Mouse (Mus musculus) hindbrain, embryonic 16.5 days (tissue): Measurements from ENCODE around the gene Zbtb9. TPM values are rescaled to one million over a fixed set of nuclear protein-coding genes. Genes with fewer than 3 reads are reported as not detected.
A peak's percentile ranks its signal among the peaks of the same experiment; 100 is the strongest.

ENCODE experiments used
- ATAC-seq: fragments of 200-750 bp; cut with Nextera tagmentation; 2 replicates; pipeline ENCODE4 v1.8.0; 2017; ENCODE audit warnings: moderate TSS enrichment, moderate library complexity
- H3K27ac ChIP-seq: fragments of 300-500 bp; sonication (generic); 2 replicates; pipeline ENCODE4 v1.5.1; 2014; ENCODE audit warnings: low read depth, mild to moderate bottlenecking, control low read depth, low read length, moderate library complexity
- H3K27me3 ChIP-seq: fragments of 300-500 bp; sonication (generic); replicated peaks from 2 replicates; pipeline ENCODE4 v1.6.1; 2014; ENCODE audit warnings: low read length; ENCODE audit not compliant: control insufficient read depth, insufficient read depth
- H3K36me3 ChIP-seq: fragments of 300-500 bp; sonication (generic); 2 replicates; pipeline ENCODE4 v1.6.1; 2014; ENCODE audit warnings: mild to moderate bottlenecking, low read length, moderate library complexity, mixed read lengths; ENCODE audit not compliant: control insufficient read depth, insufficient read depth
- H3K4me1 ChIP-seq: fragments of 300-500 bp; sonication (generic); 2 replicates; pipeline ENCODE4 v1.6.1; 2014; ENCODE audit warnings: low read depth, low read length; ENCODE audit not compliant: control insufficient read depth, insufficient read depth
- H3K4me2 ChIP-seq: fragments of 300-500 bp; sonication (generic); 2 replicates; pipeline ENCODE4 v1.6.1; 2014; ENCODE audit warnings: mild to moderate bottlenecking, low read length, control low read depth, moderate library complexity
- H3K4me3 ChIP-seq: fragments of 300-500 bp; sonication (generic); 2 replicates; pipeline ENCODE4 v1.5.1; 2014; ENCODE audit warnings: mild to moderate bottlenecking, low read length, control low read depth, moderate library complexity
- H3K9ac ChIP-seq: fragments of 300-500 bp; sonication (generic); 2 replicates; pipeline ENCODE4 v1.6.1; 2014; ENCODE audit warnings: low read depth, mild to moderate bottlenecking, control low read depth, low read length, moderate library complexity
- H3K9me3 ChIP-seq: fragments of 300-500 bp; sonication (generic); 2 replicates; pipeline ENCODE4 v1.6.1; 2014; ENCODE audit warnings: mild to moderate bottlenecking, low read length, moderate library complexity; ENCODE audit not compliant: control insufficient read depth
- WGBS: fragments of 180-500 bp; shearing (Covaris S2); extraction: QIAGEN DNeasy Blood & Tissue Kit; methylation state at CpG from one replicate; pipeline ENCODE4 v1.1.7; 2014; 5-methylcytosine and 5-hydroxymethylcytosine counted together
- polyA plus RNA-seq: library from polyadenylated mRNA; unstranded; fragments of >200 nt; fragmentation: Nextera tagmentation; extraction: Ambion mirVana; gene quantifications from 2 replicates; pipeline ENCODE4 v1.2.1, GENCODE M21; 2015

Zbtb9 gene
- polyA plus RNA-seq, 1 experiment from 2014 or later, result 13.0 TPM

GRCm38 (mm10) chr17:27038335-27039050 is 65.5 kb downstream of the Zbtb9 start:
- H3K4me3 ChIP-seq, result no peak overlapping the region
- ATAC-seq, result no peak
- WGBS, result 47% methylated on average over 18 of the region's 18 CpGs
- no peak overlapping the region for H3K4me2 ChIP-seq
- H3K27ac ChIP-seq, result no peak overlapping the region
- peaks cover 10% of the 10 kb centered on the region for H3K4me1 ChIP-seq
- H3K36me3 ChIP-seq, result no peaks in the 10 kb centered on the region
- no peaks in the 10 kb centered on the region for H3K9me3 ChIP-seq
- peaks cover 2% of the 10 kb centered on the region; the same call in 1 of the 2 replicates for H3K27me3 ChIP-seq
- no peak overlapping the region for H3K9ac ChIP-seq

DNA sequence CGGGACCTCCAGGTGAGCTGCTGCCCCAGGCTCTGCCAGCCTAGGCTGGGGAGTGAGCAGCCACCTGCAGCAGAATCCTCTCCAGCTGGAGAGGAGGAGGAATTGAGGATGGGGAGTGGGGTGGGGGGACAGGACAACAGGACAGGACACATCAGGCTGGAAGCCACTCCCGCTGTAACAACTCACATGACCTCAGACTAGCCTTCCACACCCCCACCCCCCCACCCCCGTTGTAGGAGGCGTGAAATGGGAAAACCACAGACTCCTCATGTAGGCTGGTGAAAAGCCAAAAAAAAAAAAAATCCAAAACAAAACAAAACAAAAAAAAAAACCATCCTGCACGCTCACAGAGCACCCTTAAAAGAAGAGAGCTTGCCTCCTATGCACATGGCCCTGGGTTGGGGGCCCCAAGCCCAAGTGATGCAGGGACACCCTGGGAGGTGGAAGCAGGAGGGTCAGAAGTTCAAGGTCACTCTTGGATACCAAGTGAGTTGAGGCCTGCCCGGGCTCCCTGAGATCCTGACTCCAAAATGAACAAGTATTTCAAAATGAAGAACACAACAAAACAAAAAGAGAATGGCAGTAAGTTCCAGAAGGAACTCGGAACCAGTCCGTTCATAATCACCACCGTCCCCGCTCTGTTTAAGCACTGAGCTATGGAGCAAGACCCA is 66.6 kb downstream of the Zbtb9 start:
- Histone ChIP-seq H3K4me3 (no peak overlapping the region), H3K9ac (no peak overlapping the region), H3K4me1 (peaks cover 10% of the 10 kb centered on the region), H3K36me3 (no peaks in the 10 kb centered on the region), H3K27me3 (peaks cover 2% of the 10 kb centered on the region; the same call in 1 of the 2 replicates), H3K4me2 (no peak overlapping the region), H3K9me3 (no peaks in the 10 kb centered on the region), H3K27ac (no peak overlapping the region)
- no peak for ATAC-seq
- WGBS, result 66% methylated on average over 10 of the region's 10 CpGs

- peak overlapping the region; percentile 45 for H3K9ac ChIP-seq
- WGBS, result 14% methylated on average over 20 of the region's 20 CpGs
- no peaks in the 10 kb centered on the region for H3K36me3 ChIP-seq
- peaks cover 10% of the 10 kb centered on the region for H3K4me1 ChIP-seq
- H3K27ac ChIP-seq, result no peak overlapping the region; the same call in 1 of the 2 replicates
- H3K9me3 ChIP-seq, result no peaks in the 10 kb centered on the region
- H3K4me2 ChIP-seq, result peak overlapping the region; percentile 33; the same call in 1 of the 2 replicates
- 0 out of 2 replicates have a peak, but pooled peaks have one; percentile 31 for ATAC-seq
- H3K27me3 ChIP-seq, result peaks cover 2% of the 10 kb centered on the region; the same call in 1 of the 2 replicates
- H3K4me3 ChIP-seq, result no peak overlapping the region
Measured at GRCm38 (mm10) chr17:27040304-27041045, 67.5 kb downstream of the Zbtb9 start.

GRCm38 (mm10) chr17:27041046-27041786 is 68.2 kb downstream of the Zbtb9 start:
- WGBS, result 48% methylated on average over 11 of the region's 13 CpGs
- H3K4me2 ChIP-seq, result no peak overlapping the region
- no peak overlapping the region for H3K4me3 ChIP-seq
- H3K27ac ChIP-seq, result no peak overlapping the region
- H3K9ac ChIP-seq, result no peak overlapping the region
- H3K27me3 ChIP-seq, result peaks cover 2% of the 10 kb centered on the region; the same call in 1 of the 2 replicates
- no peaks in the 10 kb centered on the region for H3K36me3 ChIP-seq
- H3K4me1 ChIP-seq, result peaks cover 10% of the 10 kb centered on the region
- no peaks in the 10 kb centered on the region for H3K9me3 ChIP-seq
- ATAC-seq, result no peak

- no peak overlapping the region for H3K9ac ChIP-seq
- no peak overlapping the region for H3K4me2 ChIP-seq
- no peaks in the 10 kb centered on the region for H3K9me3 ChIP-seq
- H3K27ac ChIP-seq, result no peak overlapping the region
- H3K4me3 ChIP-seq, result no peak overlapping the region
- WGBS, result 91% methylated on average over 2 of the region's 2 CpGs
- peaks cover 10% of the 10 kb centered on the region for H3K4me1 ChIP-seq
- H3K36me3 ChIP-seq, result no peaks in the 10 kb centered on the region
- peaks cover 2% of the 10 kb centered on the region; the same call in 1 of the 2 replicates for H3K27me3 ChIP-seq
- no peak for ATAC-seq
Measured at GRCm38 (mm10) chr17:27041787-27042055, 68.8 kb downstream of the Zbtb9 start.

DNA sequence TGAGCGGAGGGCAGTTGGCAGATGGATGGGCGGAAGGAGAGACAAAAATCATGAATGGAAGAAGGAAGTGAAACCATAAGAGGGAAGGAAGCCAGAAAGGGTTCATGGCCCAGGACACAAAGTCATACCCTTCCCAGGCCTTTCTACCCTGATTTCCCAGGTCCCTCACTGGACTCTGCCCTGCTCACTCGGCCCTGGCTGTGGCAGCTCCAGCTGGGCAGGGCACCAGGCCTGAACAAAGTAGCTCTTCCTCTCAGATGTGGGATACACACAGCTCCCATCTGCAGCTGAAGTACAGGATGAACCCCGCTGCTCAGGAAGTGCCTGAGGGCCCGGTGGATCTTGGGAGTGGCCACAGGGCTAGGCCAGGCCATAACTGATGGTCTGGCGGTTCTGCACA is 69.9 kb downstream of the Zbtb9 start:
- H3K27ac ChIP-seq, result no peak overlapping the region; the same call in 1 of the 2 replicates
- WGBS, result 74% methylated on average over 5 of the region's 6 CpGs
- H3K9ac ChIP-seq, result peak overlapping the region; percentile 27
- H3K4me3 ChIP-seq, result no peak overlapping the region
- peaks cover 2% of the 10 kb centered on the region; the same call in 1 of the 2 replicates for H3K27me3 ChIP-seq
- no peaks in the 10 kb centered on the region for H3K9me3 ChIP-seq
- no peak for ATAC-seq
- no peaks in the 10 kb centered on the region for H3K36me3 ChIP-seq
- H3K4me1 ChIP-seq, result peaks cover 10% of the 10 kb centered on the region
- no peak overlapping the region for H3K4me2 ChIP-seq

GRCm38 (mm10) chr17:27045164-27045563 is 72.2 kb downstream of the Zbtb9 start:
- peaks cover 7% of the 10 kb centered on the region for H3K4me1 ChIP-seq
- no peak overlapping the region for H3K9ac ChIP-seq
- no peak overlapping the region for H3K4me2 ChIP-seq
- H3K27me3 ChIP-seq, result no peaks in the 10 kb centered on the region
- H3K27ac ChIP-seq, result no peak overlapping the region
- H3K9me3 ChIP-seq, result no peaks in the 10 kb centered on the region
- H3K36me3 ChIP-seq, result no peaks in the 10 kb centered on the region
- 91% methylated on average over 6 of the region's 6 CpGs for WGBS
- ATAC-seq, result no peak
- H3K4me3 ChIP-seq, result no peak overlapping the region

DNA sequence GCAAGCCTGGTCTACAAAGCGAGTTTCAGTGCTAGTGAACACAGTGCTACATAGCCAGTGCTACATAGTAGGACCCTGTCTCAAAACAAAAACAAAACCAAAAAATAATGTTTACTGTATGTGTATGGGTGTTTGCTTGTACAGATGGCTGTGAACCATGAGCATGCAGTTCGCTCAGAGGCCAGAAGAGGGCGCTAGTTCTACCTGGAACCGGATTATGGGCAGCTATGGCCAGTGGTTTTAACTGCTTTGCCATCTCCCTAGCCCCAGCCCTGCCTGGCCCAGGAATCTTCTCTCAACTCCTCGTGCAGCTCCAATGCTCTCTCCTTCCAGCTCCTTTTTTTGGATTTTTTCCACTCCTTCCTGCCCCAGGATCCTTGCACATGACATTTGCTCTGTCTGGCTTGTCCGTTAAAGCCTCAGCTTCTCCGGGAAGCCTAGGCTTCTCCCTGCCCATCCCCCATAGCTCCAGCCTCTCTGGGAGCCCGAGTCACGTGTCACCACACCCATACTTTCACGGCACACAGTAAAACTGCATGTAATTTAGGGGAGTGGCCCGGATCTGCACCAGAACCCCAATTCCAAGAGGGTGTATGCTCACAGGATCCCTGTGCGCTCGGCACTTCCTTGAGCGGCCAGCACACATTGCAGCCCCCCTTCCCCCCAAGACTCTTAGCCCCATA is 74.9 kb downstream of the Zbtb9 start:
- no peak overlapping the region for H3K4me3 ChIP-seq
- no peaks in the 10 kb centered on the region for H3K4me1 ChIP-seq
- WGBS, result 82% methylated on average over 14 of the region's 14 CpGs
- H3K27me3 ChIP-seq, result no peaks in the 10 kb centered on the region
- no peak overlapping the region for H3K9ac ChIP-seq
- ATAC-seq, result no peak
- no peak overlapping the region for H3K27ac ChIP-seq
- H3K9me3 ChIP-seq, result no peaks in the 10 kb centered on the region
- H3K4me2 ChIP-seq, result no peak overlapping the region
- H3K36me3 ChIP-seq, result no peaks in the 10 kb centered on the region
